In the genomic region with DNA sequence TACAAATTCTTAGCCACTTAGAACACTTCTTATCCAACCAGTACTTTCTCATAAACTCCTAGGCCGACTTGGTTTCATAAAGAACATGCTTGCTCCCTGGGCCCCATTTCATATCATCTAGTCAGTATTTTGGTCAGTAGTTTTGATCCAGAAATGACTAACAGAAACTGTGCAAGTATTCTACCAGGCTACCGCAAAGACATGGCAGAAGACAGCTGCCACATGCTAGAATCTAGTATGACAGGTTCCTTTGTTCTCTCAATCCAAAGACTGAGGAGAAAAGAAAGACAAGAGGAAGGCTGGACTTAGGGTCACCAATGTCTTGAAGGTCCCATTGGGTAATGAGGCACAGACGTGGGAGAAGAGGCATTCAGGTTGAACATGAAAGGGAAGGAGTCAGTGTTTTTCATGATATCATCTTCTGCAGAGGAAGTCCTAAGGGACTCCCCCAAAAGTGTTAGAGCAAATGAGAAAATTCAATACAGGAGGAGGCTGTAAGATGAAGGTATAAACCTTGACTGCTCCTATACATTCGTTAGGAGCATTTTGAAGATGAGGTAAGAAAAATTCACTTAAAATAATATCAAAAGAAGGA, we compare ENCODE assay signal across 27 mouse cellular contexts.
"Had no signal": no experiment of that assay in that cellular context is flagged by ENCODE, and none has a peak within 500 bp of the region (broad histone marks: within the 10 kb centered on the region; RNA-seq: fewer than 3 reads in every experiment).

No protein-coding gene starts in this region.

- H3K9me3 ChIP-seq: heart, embryonic 10.5 days; heart, embryonic 12.5 days; hindbrain, embryonic 10.5 days; hindbrain, embryonic 12.5 days; kidney, embryonic 15.5 days; limb, embryonic 10.5 days; limb, embryonic 12.5 days; liver, embryonic 13.5 days; liver, embryonic 15.5 days had no signal

- H3K9ac ChIP-seq: heart, embryonic 12.5 days; hindbrain, embryonic 12.5 days; hindbrain, embryonic 14.5 days; kidney, embryonic 15.5 days; limb, embryonic 12.5 days; liver, embryonic 13.5 days; liver, embryonic 15.5 days had no signal

- H3K27me3 ChIP-seq: heart, embryonic 12.5 days; hindbrain, embryonic 12.5 days; kidney, embryonic 15.5 days; limb, embryonic 12.5 days; liver, embryonic 13.5 days; liver, embryonic 15.5 days had no signal

- ATAC-seq: hindbrain, postnatal 0 days; intestine, embryonic 16.5 days had no signal

- H3K4me1 ChIP-seq: liver, embryonic 13.5 days; liver, embryonic 15.5 days had no signal

- H3K4me2 ChIP-seq: heart, embryonic 12.5 days; hindbrain, embryonic 12.5 days; hindbrain, embryonic 14.5 days; kidney, embryonic 15.5 days; limb, embryonic 12.5 days; liver, embryonic 11.5 days; liver, embryonic 13.5 days; liver, embryonic 15.5 days had no signal

- H3K36me3 ChIP-seq: heart, embryonic 10.5 days; heart, embryonic 12.5 days; hindbrain, embryonic 10.5 days; hindbrain, embryonic 12.5 days; kidney, embryonic 15.5 days; limb, embryonic 10.5 days; limb, embryonic 12.5 days; liver, embryonic 13.5 days; liver, embryonic 15.5 days had no signal

- H3K4me3 ChIP-seq: gastrocnemius, adult 2 months; heart, embryonic 10.5 days; heart, embryonic 12.5 days; hindbrain, embryonic 10.5 days; hindbrain, embryonic 12.5 days; kidney, embryonic 15.5 days; limb, embryonic 10.5 days; limb, embryonic 12.5 days; liver, embryonic 13.5 days; liver, embryonic 15.5 days had no signal

- H3K27ac ChIP-seq: gastrocnemius, adult 2 months; heart, embryonic 10.5 days; hindbrain, embryonic 10.5 days; hindbrain, embryonic 12.5 days; hindbrain, embryonic 14.5 days; hindbrain, postnatal 0 days; kidney, embryonic 15.5 days; kidney, postnatal 0 days; limb, embryonic 10.5 days; limb, embryonic 12.5 days; liver, embryonic 13.5 days; liver, embryonic 15.5 days had no signal

- DNase-seq: gastrocnemius, adult 2 months; gastrocnemius, postnatal 10 days; gastrocnemius, postnatal 25 days; heart, adult 18-20 months; heart, postnatal 10 days; heart, postnatal 4 days; kidney, adult 11 months; kidney, adult 9 months; kidney, postnatal 14 days; kidney, postnatal 36 days; layer of hippocampus, adult 9-11 months; layer of hippocampus, postnatal 36 days; liver; liver, embryonic 13.5 days had no signal
